Mouse (Mus musculus) brain, adult 2 months (tissue): ENCODE measurements around the gene Slc27a5.

Experiments
- DNase-seq: peaks from one replicate; pipeline ENCODE4 v3.0.0; 2011; ENCODE audit warnings: low read depth, low spot score

Slc27a5 gene

DNA sequence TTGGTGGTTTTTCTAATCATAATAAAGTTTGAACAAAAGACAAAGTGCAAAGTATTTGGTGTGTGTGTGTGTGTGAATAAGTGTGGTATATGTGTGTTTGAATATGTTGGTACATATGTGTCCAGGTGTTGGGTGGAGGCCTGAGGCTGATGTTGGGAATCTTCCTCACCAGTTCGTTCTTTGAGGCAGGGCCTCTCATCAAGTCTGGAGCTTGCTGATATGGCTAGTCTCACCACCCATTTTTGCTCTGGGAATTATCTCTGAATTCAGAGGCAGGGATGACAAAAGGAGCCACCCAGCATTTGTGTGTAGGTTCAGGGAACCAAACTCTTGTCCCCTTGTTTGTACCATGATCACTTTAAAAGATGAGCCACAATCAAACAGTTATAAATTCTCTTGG is 12.3 kb downstream of the Slc27a5 start:
- no peak for DNase-seq

DNA sequence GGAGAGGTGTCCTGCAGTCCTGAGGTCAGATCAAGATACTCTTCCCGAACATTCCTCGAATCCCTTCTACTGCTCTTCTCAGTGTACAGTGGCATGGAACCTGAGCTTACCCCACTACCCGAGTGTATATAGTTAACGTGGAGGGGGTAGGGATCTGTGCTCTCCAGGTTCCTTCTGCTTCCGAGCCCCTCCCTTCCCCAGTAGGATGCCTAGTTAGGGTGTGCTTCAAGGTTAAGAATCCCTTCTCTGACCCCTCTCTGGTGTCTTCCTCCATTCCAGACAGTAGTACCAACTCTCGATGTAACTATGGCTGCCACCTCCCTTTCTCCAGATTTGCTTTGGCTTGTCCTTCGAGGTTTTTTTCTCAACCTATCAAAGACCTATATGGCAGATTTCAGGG is 17.7 kb downstream of the Slc27a5 start:
- DNase-seq, result no peak

DNA sequence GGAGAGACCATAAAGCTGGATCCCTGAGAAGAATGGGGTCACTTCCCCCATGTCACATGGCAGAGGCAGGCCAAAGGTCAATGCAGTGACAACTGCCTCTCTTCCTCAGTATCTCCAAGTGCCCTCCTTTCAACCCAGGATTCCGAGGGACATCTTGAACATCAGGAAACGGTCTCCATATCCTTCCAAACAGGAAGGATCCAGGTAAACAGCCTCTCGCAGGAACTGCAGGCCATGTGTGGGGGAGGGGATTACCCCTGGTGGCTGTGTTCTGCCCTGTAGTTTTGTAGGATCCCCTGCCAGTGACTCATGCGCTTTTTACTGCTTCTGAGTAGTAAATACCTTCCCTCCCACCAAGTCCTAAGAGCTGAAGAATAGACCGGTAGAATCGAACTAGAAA is 18.2 kb downstream of the Slc27a5 start:
- DNase-seq, result no peak

DNA sequence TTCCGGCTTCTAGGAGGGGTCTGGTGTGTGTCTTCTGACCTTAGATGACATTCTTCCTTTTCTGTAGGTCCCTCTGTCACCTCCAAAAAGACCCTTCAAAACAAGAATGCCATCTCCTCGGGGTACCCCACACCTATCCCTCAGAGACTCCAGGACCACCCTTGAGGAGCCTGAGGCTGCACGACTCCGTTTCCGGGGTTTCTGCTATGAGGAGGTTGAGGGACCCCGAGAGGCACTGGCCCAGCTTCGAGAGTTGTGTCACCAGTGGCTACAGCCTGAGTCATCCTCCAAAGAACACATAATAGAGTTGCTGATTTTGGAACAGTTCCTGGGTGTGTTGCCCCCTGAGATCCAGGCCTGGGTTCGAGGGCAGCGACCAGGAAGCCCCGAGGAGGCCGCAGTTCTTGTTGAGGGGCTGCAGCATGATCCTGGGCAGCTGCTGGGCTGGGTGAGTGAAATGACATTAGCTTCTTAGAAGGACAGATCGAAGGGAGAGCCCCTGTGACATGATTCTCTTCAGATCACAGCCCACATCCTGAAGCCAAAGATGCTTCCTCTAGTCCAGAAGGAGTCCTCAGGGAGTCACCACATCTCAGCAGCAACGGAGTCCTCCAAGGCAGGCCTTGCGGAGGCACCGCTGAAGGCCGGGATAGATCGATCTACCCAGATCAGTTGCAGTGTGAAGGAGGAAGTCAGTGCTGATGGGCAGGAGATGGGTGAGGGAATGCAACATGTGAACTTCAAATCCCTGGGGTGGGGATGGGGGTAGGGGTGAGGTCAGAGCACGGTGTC is 18.9 kb downstream of the Slc27a5 start:
- DNase-seq, result no peak

DNA sequence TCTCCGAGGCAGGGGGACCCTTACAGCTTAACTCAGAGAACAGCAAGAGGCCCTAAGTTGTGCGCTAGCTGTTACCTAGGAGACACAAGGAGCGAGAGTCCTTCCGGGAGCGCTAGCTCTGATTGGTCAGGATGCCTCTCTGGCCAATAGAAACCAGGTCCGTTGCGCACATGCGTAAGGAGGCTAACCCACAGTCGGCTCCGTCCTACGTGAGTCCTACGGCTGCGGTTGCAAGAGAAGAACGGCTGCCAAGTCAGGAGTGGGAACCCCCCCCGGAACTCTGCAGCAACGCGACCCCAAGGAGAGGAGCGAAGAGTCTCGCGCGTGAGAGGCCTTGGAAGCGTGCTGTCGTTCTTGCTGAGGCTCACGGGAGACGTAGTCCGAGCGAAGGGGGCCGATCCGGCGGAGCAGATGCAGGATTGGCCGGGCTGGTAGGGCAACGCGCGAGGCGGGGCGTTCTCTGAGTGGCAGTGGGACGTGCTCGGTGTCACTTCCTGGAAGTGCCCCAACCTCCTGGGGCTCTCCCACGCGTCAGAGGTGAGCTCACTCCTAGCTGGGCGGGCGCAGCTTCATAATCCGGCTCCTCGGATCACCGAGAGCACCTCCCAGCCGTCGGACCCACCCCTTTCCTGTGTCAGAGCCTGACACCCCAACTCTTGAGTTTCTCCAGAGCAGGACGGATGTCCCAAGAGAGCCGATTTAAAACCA is 20.2 kb downstream of the Slc27a5 start, which contains the start of gene Zfp446:
Zfp446 (plus strand) TSS at position 167 of the 708 bp plus-strand sequence.
- peak; percentile 100 for DNase-seq

- DNase-seq, result no peak
Observed at GRCm38 (mm10) chr7:12970906-12971305, 27.1 kb downstream of the Slc27a5 start.

- peak; percentile 85 for DNase-seq
Observed at GRCm38 (mm10) chr7:12966104-12966845, 31.7 kb downstream of the Slc27a5 start.

GRCm38 (mm10) chr7:12965678-12966091 is 32.3 kb downstream of the Slc27a5 start, which contains the start of gene Zfp324:
Gene Zfp324 (plus strand): TSS chr7:12965838.
- DNase-seq, result peak; percentile 98

GRCm38 (mm10) chr7:12961511-12962141 is 36.4 kb downstream of the Slc27a5 start:
- peak; percentile 95 for DNase-seq

- no peak for DNase-seq
Observed at GRCm38 (mm10) chr7:12959718-12960117, 38.3 kb downstream of the Slc27a5 start.

- DNase-seq, result no peak
Observed at GRCm38 (mm10) chr7:12958948-12959347, 39.0 kb downstream of the Slc27a5 start.

DNA sequence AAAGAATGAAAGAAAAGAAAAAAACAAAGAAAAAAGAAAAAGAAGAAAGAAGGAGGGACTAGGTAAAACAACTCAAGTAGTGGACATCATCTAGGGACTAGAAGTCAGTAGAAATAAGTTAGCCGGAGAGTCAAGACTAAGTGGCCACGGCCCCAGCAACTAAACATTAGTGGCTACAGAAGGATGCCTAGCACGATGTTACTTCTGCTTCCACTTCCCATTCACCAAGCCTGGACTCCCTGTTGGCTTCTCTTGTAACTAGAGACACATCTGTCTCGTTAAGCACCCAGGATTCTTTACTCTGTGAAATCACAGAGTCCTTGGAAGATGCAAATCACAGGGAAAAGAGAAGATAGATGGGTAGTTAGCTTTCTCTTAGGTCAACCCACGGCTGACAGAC is 40.5 kb downstream of the Slc27a5 start:
- DNase-seq, result no peak

DNA sequence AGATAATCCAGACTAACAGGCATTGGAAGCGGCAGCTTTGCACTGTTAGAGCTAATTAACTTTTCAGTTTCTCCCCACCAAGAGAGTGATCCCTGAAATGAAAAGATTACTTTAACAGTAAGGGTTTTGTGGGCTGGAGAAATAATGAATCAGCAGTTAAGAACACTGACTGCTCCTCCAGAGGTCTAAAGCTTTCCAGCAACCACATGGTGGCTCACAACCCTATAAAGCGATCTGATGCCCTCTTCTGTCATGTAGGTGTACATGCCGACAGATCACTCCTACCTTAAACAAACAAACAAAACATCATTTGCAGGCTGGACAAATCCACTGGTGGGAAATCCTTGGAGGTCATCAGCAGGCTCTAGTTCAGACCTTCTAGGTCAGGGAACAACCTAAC is 43.1 kb downstream of the Slc27a5 start:
- peak; percentile 52 for DNase-seq

- no peak for DNase-seq
Observed at GRCm38 (mm10) chr7:12949872-12950229, 48.1 kb downstream of the Slc27a5 start.

DNA sequence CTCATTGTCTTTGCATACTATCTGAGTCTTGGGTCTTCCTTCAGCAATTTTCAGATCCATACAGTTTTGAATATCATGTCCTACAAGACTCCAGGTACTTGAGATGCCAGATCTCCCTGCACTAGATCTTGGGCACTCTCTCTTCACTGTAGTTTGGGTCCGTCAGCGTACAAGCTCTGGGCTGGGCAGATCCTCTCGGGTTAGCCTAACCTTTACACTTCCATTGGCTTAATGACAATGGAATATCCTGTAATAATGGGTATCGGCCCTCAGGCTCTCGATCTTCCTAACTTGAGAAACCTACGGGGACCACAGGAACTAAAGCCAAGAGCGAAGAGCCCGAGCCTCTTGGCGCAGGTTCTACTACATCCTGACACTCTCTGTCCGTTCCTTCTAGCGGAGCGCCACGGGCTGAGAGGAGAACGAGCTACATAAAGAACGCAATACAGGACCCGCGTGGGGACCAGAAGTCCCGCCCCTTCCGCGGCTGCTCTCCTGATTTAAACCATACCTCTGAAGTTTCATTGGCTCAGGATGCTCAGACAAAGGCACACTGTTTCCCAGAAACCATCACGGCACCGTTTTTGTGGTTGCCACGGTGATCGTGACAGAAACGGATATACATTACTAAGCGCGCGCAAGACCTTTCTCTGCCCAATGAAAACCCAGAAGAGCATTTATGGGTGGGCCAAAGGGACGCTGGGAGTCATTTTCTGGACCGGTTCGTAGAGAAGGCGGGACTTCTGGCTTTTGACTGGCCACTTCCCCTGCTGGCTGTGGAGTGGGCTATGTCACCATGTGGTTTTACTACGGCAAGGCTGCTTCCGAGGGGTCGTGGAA is 48.7 kb downstream of the Slc27a5 start:
- peak; percentile 99 for DNase-seq

DNA sequence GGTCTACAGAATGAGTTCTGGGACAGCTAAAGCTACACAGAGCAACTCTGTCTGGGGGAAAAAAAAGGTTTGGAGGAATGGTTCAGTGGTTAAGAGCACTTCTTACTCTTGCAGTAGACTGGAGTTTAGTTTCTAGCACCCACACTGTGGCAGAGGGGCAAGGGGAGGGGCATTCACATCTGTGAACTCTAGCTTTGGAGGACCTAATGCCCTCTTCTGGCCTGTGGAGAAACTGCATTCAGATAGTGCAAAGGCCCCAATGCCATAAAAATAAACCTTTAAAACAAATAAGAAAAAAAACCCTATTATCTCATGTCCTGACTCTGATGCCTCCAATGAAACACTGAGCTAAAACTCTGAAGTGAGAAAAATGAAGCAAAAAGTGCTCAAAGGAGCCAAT is 54.5 kb downstream of the Slc27a5 start:
- DNase-seq, result peak; percentile 22

- no peak for DNase-seq
Observed at GRCm38 (mm10) chr7:12940599-12940998, 57.4 kb downstream of the Slc27a5 start.
